Mouse (Mus musculus) naive thymus-derived CD4-positive, alpha-beta T cell, adult 2 months (primary cell): Measurements from ENCODE around the gene Hoxc13.

ENCODE experiments used
- DNase-seq: peaks from one replicate; pipeline ENCODE4 v3.0.0-alpha.2; 2011; ENCODE audit warnings: low read depth

Gene Hoxc13

GRCm38 (mm10) chr15:102921053-102922011 lies at the start of gene Hoxc13:
TSS of gene Hoxc13 (plus strand) at chr15:102921103.
- no peak for DNase-seq

GRCm38 (mm10) chr15:102885803-102886202 lies 35.1 kb upstream of the Hoxc13 start:
- DNase-seq: no peak

DNA sequence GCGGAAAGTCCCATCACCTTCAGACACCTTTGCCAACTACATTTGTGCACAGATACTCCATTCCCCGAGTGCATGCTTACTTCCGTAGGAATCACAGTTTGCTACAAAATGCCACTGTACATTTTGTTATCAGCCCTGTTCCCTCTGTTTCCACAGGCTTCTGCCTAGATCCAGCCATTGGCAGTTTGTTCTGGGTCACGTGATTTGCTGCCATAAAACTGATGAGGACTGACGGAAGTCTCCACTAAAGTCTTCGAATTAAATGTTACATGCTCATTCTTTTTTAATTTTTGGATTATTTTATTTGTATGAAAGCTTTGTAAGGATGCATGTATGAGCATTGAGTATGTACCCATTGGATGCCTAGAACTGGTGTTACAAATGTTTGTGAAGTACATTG lies 25.8 kb upstream of the Hoxc13 start:
- no peak for DNase-seq

DNA sequence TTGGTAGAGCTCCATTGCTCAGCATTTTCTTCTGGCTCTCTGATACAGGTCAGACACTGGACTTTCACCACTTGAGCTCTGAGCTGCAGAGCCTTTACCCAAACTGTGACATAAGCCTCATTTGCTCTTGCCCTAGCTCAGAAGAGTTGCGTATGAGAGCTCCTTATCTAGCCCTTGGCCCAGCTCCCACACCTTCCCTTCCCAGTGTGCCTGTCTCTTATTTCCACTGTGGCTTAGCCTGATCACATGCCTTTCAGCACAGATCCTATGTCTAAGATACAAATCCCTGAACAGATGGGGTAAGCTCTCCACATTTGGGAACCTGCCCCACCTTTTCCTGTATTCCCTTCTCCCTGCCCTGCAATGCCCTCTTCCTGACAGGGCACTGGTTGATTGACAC lies 16.0 kb upstream of the Hoxc13 start:
- no peak for DNase-seq

DNA sequence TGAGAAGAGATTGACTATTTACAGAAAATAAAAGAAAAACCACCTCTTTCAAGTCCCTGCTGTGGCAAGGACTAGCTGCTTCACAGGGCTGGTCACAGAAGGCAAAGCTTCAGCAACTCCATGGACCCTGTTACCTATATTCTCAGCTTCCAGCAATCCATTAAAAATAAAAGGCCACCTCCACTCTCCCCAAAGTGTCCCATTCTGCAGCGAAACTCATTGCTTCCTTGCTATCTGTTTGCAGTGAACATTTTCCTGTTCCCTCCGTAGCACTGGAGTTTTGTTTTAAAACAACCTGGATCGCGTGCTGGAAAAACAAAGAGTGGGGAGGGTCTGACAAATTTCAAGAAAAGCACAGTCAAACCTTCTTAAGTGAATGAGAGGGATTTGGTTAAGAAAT lies 11.4 kb upstream of the Hoxc13 start:
- no peak for DNase-seq

DNA sequence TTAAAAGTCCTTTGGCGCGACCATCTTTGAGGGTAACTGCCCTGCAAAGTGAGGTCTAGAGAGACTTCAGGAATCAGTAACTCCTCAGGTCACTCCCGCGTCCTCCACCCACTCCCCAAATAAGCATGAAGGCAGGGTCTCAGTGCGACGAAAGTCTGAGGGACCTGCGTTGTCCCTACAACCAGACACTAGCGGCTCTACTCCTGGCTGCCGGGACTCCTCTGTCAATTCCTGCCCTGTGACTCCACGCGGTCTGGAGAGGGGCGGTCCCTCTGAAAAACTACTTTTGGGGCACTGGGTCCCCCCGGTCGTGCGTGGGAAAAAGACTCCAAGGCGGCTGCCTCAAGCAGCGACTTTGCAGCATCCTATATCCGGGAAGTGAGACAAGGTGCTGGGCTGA lies 10.9 kb upstream of the Hoxc13 start:
- DNase-seq: no peak

DNA sequence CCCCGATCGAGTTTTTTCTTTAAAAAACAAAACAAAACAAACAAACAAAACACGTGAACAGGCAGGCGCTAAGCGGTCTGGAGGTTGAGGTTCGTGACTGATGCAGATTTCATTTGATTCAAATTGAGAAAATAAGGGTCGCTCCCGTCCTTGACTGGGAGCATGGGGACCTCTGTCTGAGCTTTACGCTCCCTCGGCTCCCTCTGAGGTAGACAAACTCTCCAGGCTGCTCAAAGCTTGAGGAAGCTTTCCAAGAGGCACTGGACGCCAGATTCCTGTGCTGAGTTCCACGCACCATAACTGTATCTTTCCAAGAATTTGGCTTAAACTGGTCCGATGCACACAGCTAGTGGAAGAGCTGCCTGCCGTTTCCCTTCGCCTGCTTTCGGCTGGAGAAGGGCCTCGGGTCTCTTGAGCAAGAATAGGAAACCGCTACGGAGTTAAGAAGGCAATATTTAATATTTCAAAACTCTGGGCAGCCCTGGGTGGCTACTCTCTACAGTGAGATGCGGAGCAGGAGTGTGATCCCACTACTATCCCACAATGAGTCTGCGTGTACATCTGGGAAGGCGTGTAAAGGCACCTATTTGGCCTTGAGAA lies 10.3 kb upstream of the Hoxc13 start:
- no peak for DNase-seq

GRCm38 (mm10) chr15:102913038-102913585 lies 7.8 kb upstream of the Hoxc13 start:
- DNase-seq: no peak

DNA sequence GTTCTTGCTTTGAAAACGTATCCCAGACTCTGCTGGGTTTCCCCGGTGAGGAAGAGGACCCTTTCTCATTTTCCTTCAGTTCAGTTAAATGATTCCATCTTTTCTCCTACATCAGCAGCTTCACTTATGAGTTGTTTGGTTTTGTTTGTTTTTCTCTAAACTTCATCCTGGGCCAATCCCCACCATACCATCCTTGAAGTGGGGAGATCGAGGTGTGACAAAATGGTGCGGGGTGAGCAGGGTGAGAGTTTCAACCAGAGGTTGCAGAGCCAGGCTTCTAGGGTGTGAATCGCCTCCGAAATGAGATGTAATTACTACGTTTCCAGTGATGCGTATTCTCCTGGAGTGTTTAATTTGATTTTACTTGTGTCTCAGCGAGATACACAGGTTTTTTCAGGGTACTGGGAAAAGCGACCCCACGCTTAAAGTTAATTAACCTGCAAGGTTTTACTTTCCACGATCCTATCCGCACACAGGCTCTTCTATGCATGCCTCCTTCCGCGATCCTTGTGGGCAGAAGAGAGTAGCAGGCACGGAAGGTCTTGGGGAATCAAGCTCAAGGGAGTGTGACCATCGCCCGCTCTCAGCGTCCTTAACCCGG lies 2.8 kb upstream of the Hoxc13 start:
- DNase-seq: no peak

- DNase-seq: no peak
Observed at GRCm38 (mm10) chr15:102918611-102919265, 2.2 kb upstream of the Hoxc13 start.

- DNase-seq: no peak
Observed at GRCm38 (mm10) chr15:102919336-102920180, 1.3 kb upstream of the Hoxc13 start.

DNA sequence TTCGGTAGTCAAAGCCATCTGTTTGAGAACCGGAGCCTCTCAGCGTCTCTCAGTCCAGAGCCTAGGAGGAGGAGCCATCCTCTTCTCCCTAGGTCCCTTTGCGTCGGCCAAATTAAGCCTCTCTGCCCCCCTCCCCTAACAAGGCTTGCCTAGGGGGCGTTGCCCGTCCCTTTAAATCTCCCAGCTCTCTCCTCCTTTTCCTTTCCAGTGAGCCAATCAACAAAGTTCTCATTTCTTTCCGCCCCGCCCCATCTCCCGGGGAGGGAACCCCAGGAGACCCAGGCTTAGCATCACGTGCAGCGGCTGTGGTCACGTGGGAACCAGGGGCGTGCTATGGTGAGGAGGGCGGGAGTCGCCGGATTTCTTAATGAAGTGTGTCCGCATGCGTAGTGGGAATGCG lies 284 bp upstream of the Hoxc13 start:
- no peak for DNase-seq

- no peak for DNase-seq
Observed at GRCm38 (mm10) chr15:102922012-102922362, 1.1 kb downstream of the Hoxc13 start.

DNA sequence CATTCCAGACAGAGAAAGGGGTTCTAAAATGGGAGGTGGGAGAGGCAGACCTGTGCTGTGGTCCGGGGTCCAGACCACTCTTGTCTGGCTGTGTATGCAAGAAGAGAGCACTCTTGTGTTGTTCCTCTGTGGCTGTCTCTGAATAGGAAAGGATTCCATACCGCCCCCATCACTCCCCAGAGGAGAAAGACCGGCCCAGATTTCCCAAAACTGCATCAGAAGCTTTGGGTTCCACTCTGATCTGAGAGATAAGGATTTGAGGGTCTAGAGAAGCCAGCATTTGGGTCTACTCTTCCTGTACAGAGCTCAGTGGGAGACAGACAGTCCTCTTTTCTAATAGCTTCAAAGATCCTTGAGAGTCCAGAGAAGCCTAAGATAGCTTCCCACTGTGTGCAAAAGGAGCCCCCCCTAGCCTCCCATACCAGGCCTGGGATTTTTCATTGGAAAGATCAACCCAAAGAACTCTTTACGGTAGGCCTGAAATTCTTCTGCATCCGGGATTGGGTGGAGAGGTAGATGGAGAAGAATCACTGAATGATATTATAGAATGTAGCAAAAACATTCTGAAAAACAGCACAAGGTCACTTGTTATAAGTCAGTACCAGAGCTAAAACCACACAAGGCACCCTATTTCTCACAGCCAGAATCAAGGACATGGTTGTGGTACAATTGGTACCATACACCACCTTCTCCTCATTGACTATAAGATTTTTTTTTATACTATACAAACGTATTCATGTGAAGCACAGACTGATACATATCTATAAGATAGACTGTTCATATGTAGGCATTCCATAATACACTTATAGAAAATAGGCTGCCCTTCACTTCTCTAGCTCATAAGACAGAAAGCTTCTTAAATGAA lies 2.0 kb downstream of the Hoxc13 start:
- no peak for DNase-seq

DNA sequence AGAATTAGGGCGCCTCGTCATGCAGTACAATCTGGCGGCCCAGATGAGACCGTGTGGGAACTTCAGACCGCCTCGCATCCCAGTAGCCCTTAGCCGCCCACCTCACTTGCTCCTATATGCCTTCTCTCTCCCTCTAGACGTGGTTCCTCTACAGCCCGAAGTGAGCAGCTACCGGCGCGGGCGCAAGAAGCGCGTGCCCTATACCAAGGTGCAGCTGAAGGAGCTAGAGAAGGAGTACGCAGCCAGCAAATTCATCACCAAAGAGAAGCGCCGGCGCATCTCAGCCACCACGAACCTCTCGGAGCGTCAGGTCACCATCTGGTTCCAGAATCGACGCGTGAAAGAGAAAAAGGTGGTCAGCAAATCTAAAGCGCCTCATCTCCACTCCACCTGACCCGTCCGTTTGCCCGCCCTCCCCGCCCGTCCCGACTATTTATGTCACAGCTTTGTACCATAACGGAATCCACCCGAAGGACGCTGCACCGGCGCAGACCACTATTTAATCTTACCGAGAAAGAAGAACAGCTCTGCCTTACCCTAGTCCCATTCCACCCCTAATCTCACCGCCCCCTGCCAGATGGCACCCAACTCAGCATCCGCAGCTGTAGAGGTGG lies 6.2 kb downstream of the Hoxc13 start:
- DNase-seq: no peak

- no peak for DNase-seq
Observed at GRCm38 (mm10) chr15:102931706-102932358, 10.9 kb downstream of the Hoxc13 start.

GRCm38 (mm10) chr15:102934438-102934837 lies 13.5 kb downstream of the Hoxc13 start:
- no peak for DNase-seq

- no peak for DNase-seq
Observed at GRCm38 (mm10) chr15:102934897-102935296, 14.0 kb downstream of the Hoxc13 start.

DNA sequence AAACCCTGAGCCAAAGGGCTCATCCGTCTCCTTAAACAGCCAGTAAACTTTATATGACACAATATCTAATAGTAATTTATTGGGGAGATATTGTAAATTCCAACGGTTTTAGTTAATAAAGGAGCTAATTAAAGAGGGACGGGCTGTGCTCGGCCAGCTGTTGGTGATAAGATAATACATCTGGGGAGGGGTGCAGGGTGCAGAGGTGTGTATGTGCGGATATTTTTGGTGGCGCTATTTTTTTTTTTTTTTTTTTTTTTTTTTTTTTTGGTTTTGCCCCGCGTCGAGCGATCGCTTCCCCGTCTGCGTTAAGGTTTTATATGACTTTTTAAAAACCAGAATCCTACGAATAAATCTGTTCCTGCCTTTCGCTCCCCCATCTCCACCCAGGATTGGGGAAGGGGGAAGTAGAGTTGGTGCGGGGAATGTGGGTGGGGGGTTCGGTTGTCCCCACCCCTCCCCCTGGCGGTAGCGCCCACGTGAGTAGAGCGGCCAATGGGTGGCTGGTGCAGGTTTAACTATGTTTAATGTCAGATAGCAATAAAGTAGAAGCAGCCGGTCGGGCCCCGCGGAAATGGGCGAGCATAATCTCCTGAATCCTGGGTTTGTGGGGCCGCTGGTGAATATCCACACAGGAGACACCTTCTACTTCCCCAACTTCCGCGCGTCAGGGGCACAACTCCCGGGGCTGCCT lies 15.5 kb downstream of the Hoxc13 start, which contains the start of gene Hoxc12:
Hoxc12 (plus strand) TSS at position 479 of the 694 bp plus-strand sequence.
- DNase-seq: no peak
